Mouse (Mus musculus) skeletal muscle tissue, postnatal 0 days (tissue): Measurements from ENCODE around the gene Vgll1. TPM values are rescaled to one million over a fixed set of nuclear protein-coding genes. Genes with fewer than 3 reads are reported as not detected.

Experiments
- polyA plus RNA-seq: library from polyadenylated mRNA; unstranded; fragments of >200 nt; fragmentation: Nextera tagmentation; extraction: Ambion mirVana; gene quantifications from 2 replicates; pipeline ENCODE4 v1.2.1, GENCODE M21; 2015

Vgll1 gene
- not detected in 2 replicates for polyA plus RNA-seq

DNA sequence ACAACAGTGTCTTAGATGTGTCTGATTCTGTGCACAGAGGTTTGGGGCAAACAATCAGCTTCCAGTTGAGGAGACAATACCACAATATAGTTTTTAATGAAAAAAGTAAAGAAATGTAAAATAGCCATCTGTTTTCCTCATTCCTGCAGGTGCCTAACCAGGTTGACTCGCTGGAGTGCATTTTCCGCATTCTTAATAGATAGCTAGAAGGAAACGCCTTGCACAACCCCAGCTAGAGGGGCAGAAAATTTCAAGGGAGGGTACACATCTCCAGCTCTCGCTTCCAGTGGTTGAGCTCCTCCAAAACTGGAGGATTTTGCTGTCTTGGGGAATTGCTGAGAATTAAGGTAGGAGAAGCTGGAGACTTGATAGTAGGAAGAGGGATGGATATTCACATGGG lies at the start of gene Vgll1:
Vgll1 (plus strand) TSS at position 301 of the 400 bp plus-strand sequence.

DNA sequence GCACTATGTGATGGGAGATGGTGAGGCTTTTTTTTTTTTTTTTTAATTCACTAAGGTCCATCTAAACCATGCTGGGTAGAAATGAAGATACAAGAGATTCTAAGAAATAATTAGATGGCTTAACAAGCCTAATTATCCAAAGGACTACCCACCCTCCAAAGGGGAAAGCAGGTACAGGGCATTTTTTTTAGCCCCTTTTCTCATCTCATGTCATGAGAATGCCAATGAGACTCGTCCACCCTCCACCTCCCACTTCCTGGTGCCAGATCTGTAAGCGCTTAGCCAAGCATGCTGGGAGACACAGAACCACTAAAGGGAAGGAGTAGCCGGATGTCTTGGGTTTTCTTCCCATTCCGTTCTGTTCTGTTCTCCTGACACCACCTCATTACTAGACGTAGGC lies 45.1 kb upstream of the Vgll1 start, which contains the start of gene Brs3:
Brs3 (plus strand) TSS at position 301 of the 400 bp plus-strand sequence.

DNA sequence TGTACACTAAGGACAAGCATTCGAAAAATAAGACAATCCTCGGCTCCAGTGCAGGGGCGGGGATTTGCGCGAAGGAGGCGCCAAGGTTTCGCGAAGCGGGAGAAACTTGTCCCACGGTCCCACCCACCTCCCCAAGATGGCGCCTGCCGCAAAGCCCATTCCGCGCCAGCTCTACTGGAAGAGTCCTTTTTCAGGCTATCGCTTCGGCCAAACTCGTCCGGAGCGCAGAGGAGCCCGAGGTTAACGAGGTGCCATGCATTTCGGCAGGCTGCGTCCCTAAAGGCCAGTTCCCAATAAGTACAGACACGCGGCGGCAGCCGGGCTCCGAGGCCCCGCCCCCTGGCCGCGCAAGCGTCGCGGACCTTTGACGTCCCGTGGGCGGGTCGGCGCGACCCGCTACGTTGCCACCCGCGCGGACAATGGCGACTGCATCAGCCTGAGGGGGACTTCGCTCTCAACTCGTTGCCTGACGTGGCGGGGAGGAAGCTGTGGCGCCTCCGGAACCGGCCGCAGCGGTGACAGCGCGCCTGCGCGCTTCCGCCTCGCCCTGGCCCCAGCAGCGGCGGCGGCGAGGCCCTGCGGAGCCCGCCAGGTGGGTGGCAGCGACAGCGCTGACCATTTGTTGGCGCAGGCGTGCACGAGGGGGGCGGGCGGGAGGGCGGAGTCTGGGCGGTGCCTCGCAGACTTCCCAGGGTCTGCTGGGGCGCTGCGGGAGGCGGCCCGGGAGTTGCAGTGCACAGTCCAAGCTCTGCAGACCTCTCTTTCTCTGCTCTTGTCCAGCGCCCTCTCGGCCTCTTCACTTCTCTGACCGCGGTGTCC lies 34.5 kb upstream of the Vgll1 start, which contains the start of gene Htatsf1:
Htatsf1 (plus strand) TSS at position 410 of the 819 bp plus-strand sequence.

Other genes with a start within 250 kb of the Vgll1 start
- not detected in 2 replicates for gene Adgrg4, start 217.9 kb upstream of the Vgll1 start, polyA plus RNA-seq
- gene Brs3, start 45.0 kb upstream of the Vgll1 start, polyA plus RNA-seq = not detected in 2 replicates
- gene Htatsf1, start 34.5 kb upstream of the Vgll1 start, polyA plus RNA-seq = 67.0 and 68.4 TPM in 2 replicates
- gene Cd40lg, start 124.0 kb downstream of the Vgll1 start, polyA plus RNA-seq = not detected in 2 replicates